Mouse (Mus musculus): ENCODE measurements around the gene Kctd15. TPM values are rescaled to one million over a fixed set of nuclear protein-coding genes. Genes with fewer than 3 reads are reported as not detected.

Gene Kctd15
- polyA plus RNA-seq, 1 experiment from 2014 or later: 24.7 TPM

- Histone ChIP-seq H3K4me1 (replicated peaks; ENCODE audit: insufficient read depth, low read length) (no peaks in the 10 kb centered on the region), H3K9me3 (replicated peaks; ENCODE audit: low read length) (no peaks in the 10 kb centered on the region), H3K27me3 (ENCODE audit: insufficient read depth, low read length) (0 out of 2 replicates have a peak, but pooled peaks cover 1% of the 10 kb centered on the region), H3K4me3 (replicated peaks; ENCODE audit: low read depth, low read length) (no peak overlapping the region), H3K27ac (no peak overlapping the region), H3K4me2 (ENCODE audit: low read length) (no peak overlapping the region), H3K9ac (ENCODE audit: low read depth, low read length) (no peak overlapping the region), H3K36me3 (ENCODE audit: insufficient read depth, low read length) (no peaks in the 10 kb centered on the region)
- peak; percentile 22 for TF ChIP-seq CTCF (IDR thresholded peaks at IDR 0.05; ENCODE audit: low read depth)
- ATAC-seq (replicated peaks; ENCODE audit: low FRiP score, low read depth): no peak
- no peak for DNase-seq (ENCODE audit: low spot score)
- 48% methylated on average over 15 of the region's 15 CpGs for WGBS
These were observed 24.4 kb upstream of the Kctd15 start for GRCm38 (mm10) chr7:34680771-34681421.

- WGBS: 66% methylated on average over 2 of the region's 2 CpGs
- Histone ChIP-seq H3K36me3 (ENCODE audit: insufficient read depth, low read length) (no peaks in the 10 kb centered on the region), H3K9me3 (replicated peaks; ENCODE audit: low read length) (no peaks in the 10 kb centered on the region), H3K4me2 (ENCODE audit: low read length) (no peak overlapping the region), H3K27me3 (ENCODE audit: insufficient read depth, low read length) (peaks cover 11% of the 10 kb centered on the region), H3K9ac (ENCODE audit: low read depth, low read length) (no peak overlapping the region), H3K4me3 (replicated peaks; ENCODE audit: low read depth, low read length) (no peak overlapping the region), H3K4me1 (replicated peaks; ENCODE audit: insufficient read depth, low read length) (0 out of 2 replicates have a peak, but pooled peaks cover 2% of the 10 kb centered on the region), H3K27ac (no peak overlapping the region)
- ATAC-seq (replicated peaks; ENCODE audit: low FRiP score, low read depth) (no peak), DNase-seq (ENCODE audit: low spot score) (no peak)
- TF ChIP-seq CTCF (IDR thresholded peaks at IDR 0.05; ENCODE audit: low read depth): no peak
These were observed 23.4 kb upstream of the Kctd15 start for GRCm38 (mm10) chr7:34679886-34680285.

- Histone ChIP-seq H3K36me3 (ENCODE audit: insufficient read depth, low read length) (no peaks in the 10 kb centered on the region), H3K27ac (no peak overlapping the region), H3K4me1 (replicated peaks; ENCODE audit: insufficient read depth, low read length) (0 out of 2 replicates have a peak, but pooled peaks cover 2% of the 10 kb centered on the region), H3K27me3 (ENCODE audit: insufficient read depth, low read length) (peaks cover 20% of the 10 kb centered on the region), H3K9ac (ENCODE audit: low read depth, low read length) (no peak overlapping the region), H3K4me2 (ENCODE audit: low read length) (peak overlapping the region; percentile 37), H3K4me3 (replicated peaks; ENCODE audit: low read depth, low read length) (no peak overlapping the region), H3K9me3 (replicated peaks; ENCODE audit: low read length) (no peaks in the 10 kb centered on the region)
- peak; percentile 92 for TF ChIP-seq CTCF (IDR thresholded peaks at IDR 0.05; ENCODE audit: low read depth)
- ATAC-seq (replicated peaks; ENCODE audit: low FRiP score, low read depth) (peak; percentile 1; the same call in 1 of the 2 replicates), DNase-seq (ENCODE audit: low spot score) (peak; percentile 92)
- WGBS: 12% methylated on average over 33 of the region's 33 CpGs
These were observed 19.4 kb upstream of the Kctd15 start for GRCm38 (mm10) chr7:34675831-34676514.

- no peak for TF ChIP-seq CTCF (IDR thresholded peaks at IDR 0.05; ENCODE audit: low read depth)
- Histone ChIP-seq H3K9ac (ENCODE audit: low read depth, low read length) (no peak overlapping the region), H3K9me3 (replicated peaks; ENCODE audit: low read length) (no peaks in the 10 kb centered on the region), H3K4me1 (replicated peaks; ENCODE audit: insufficient read depth, low read length) (0 out of 2 replicates have a peak, but pooled peaks cover 2% of the 10 kb centered on the region), H3K4me2 (ENCODE audit: low read length) (peak overlapping the region; percentile 37), H3K27me3 (ENCODE audit: insufficient read depth, low read length) (peaks cover 20% of the 10 kb centered on the region), H3K4me3 (replicated peaks; ENCODE audit: low read depth, low read length) (no peak overlapping the region), H3K27ac (no peak overlapping the region), H3K36me3 (ENCODE audit: insufficient read depth, low read length) (no peaks in the 10 kb centered on the region)
- DNase-seq (ENCODE audit: low spot score) (no peak), ATAC-seq (replicated peaks; ENCODE audit: low FRiP score, low read depth) (0 out of 2 replicates have a peak, but pooled peaks have one; percentile 6)
- 19% methylated on average over 42 of the region's 42 CpGs for WGBS
These were observed 18.7 kb upstream of the Kctd15 start for GRCm38 (mm10) chr7:34675120-34675790.

- Histone ChIP-seq H3K9ac (ENCODE audit: low read depth, low read length) (no peak overlapping the region), H3K36me3 (ENCODE audit: insufficient read depth, low read length) (no peaks in the 10 kb centered on the region), H3K4me2 (ENCODE audit: low read length) (no peak overlapping the region), H3K4me1 (replicated peaks; ENCODE audit: insufficient read depth, low read length) (0 out of 2 replicates have a peak, but pooled peaks cover 6% of the 10 kb centered on the region), H3K4me3 (replicated peaks; ENCODE audit: low read depth, low read length) (no peak overlapping the region), H3K27ac (no peak overlapping the region), H3K27me3 (ENCODE audit: insufficient read depth, low read length) (peaks cover 20% of the 10 kb centered on the region), H3K9me3 (replicated peaks; ENCODE audit: low read length) (no peaks in the 10 kb centered on the region)
- DNase-seq (ENCODE audit: low spot score) (no peak), ATAC-seq (replicated peaks; ENCODE audit: low FRiP score, low read depth) (no peak)
- TF ChIP-seq CTCF (IDR thresholded peaks at IDR 0.05; ENCODE audit: low read depth): no peak
- WGBS: 78% methylated on average over 4 of the region's 4 CpGs
These were observed 16.4 kb upstream of the Kctd15 start for GRCm38 (mm10) chr7:34672916-34673315.

GRCm38 (mm10) chr7:34671911-34672310 is 15.4 kb upstream of the Kctd15 start:
- peak; percentile 94 for DNase-seq (ENCODE audit: low spot score)

More at GRCm38 (mm10) chr7:34671911-34672310, 15.4 kb upstream of the Kctd15 start:
- H3K27ac ChIP-seq: no peak overlapping the region
- no peak overlapping the region for H3K9ac ChIP-seq (ENCODE audit: low read depth, low read length)
- peak; percentile 100 for TF ChIP-seq CTCF (IDR thresholded peaks at IDR 0.05; ENCODE audit: low read depth)
- H3K36me3 ChIP-seq (ENCODE audit: insufficient read depth, low read length): no peaks in the 10 kb centered on the region
- 0 out of 2 replicates have a peak, but pooled peaks cover 6% of the 10 kb centered on the region for H3K4me1 ChIP-seq (replicated peaks; ENCODE audit: insufficient read depth, low read length)
- H3K9me3 ChIP-seq (replicated peaks; ENCODE audit: low read length): no peaks in the 10 kb centered on the region
- H3K27me3 ChIP-seq (ENCODE audit: insufficient read depth, low read length): peaks cover 20% of the 10 kb centered on the region
- ATAC-seq (replicated peaks; ENCODE audit: low FRiP score, low read depth): peak; percentile 34
- no peak overlapping the region for H3K4me3 ChIP-seq (replicated peaks; ENCODE audit: low read depth, low read length)
- WGBS: 0% methylated on average over 6 of the region's 6 CpGs
- no peak overlapping the region for H3K4me2 ChIP-seq (ENCODE audit: low read length)
